Comparison of ENCODE assay signal across 33 mouse cellular contexts in genomic region chr5:134970671-134971070, GRCm38 (mm10). TPM values are rescaled to one million over a fixed set of nuclear protein-coding genes. Genes with fewer than 3 reads are reported as not detected.
DNase-seq lines count a peak whose midpoint lies in the region; ATAC-seq and TF ChIP-seq lines count a peak whose summit lies in the region.
"Had no signal": no experiment of that assay in that cellular context is flagged by ENCODE, and none has a peak within 500 bp of the region (broad histone marks: within the 10 kb centered on the region; RNA-seq: fewer than 3 reads in every experiment).

No protein-coding gene starts in this region.

- no peaks in the 10 kb centered on the region for H3K36me3 ChIP-seq in lung, postnatal 0 days (ENCODE audit: insufficient read depth, low read length)
- H3K36me3 ChIP-seq in MEL (ENCODE audit: control insufficient read depth in 1 of 2, insufficient read depth in 2 of 2, low read length in 2 of 2), result peaks cover 0 to 17% of the 10 kb centered on the region in 2 experiments; a peak in 2 of 4 replicates
- H3K36me3 ChIP-seq in limb, embryonic 10.5 days, result no peaks in the 10 kb centered on the region
- H3K36me3 ChIP-seq: hindbrain, embryonic 10.5 days; hindbrain, embryonic 15.5 days; kidney, embryonic 15.5 days; limb, embryonic 15.5 days; liver, embryonic 13.5 days; midbrain, embryonic 13.5 days; neural tube, embryonic 13.5 days had no signal

- peak; percentile 73 for TF ChIP-seq EP300 in lung, postnatal 0 days (IDR thresholded peaks at IDR 0.05)
- no peak for TF ChIP-seq EP300 in MEL (IDR thresholded peaks at IDR 0.05; ENCODE audit: low read depth in 1 of 2, low read length in 2 of 2)

- H3K27ac ChIP-seq in lung, postnatal 0 days (ENCODE audit: low read length), result no peak overlapping the region
- no peak overlapping the region for H3K27ac ChIP-seq in MEL (ENCODE audit: control insufficient read depth, low read depth, low read length)
- no peak overlapping the region for H3K27ac ChIP-seq in limb, embryonic 10.5 days
- H3K27ac ChIP-seq: hindbrain, embryonic 10.5 days; hindbrain, embryonic 15.5 days; kidney, embryonic 15.5 days; layer of hippocampus, adult 2 months; limb, embryonic 15.5 days; liver, embryonic 13.5 days; macrophage; midbrain, embryonic 13.5 days; neural tube, embryonic 13.5 days had no signal

- WGBS in lung, postnatal 0 days, result 38% methylated on average over 8 of the region's 8 CpGs
- 51% methylated on average over 8 of the region's 8 CpGs for WGBS in lung, adult 2 months
- WGBS in limb, embryonic 10.5 days, result 74% methylated on average over 8 of the region's 8 CpGs

- no peaks in the 10 kb centered on the region for H3K27me3 ChIP-seq in lung, postnatal 0 days (replicated peaks; ENCODE audit: insufficient read depth, low read length)
- H3K27me3 ChIP-seq in MEL (ENCODE audit: control insufficient read depth in 1 of 2, insufficient read depth in 2 of 2, low read length in 2 of 2), result no peaks in the 10 kb centered on the region
- 0 out of 2 replicates have a peak, but pooled peaks cover 4% of the 10 kb centered on the region for H3K27me3 ChIP-seq in limb, embryonic 10.5 days (ENCODE audit: low read depth, poor library complexity, severe bottlenecking)
- H3K27me3 ChIP-seq: limb, embryonic 15.5 days; liver, embryonic 13.5 days had no signal

- no peak overlapping the region for H3K9ac ChIP-seq in lung, postnatal 0 days (replicated peaks; ENCODE audit: low read depth)
- no peak overlapping the region for H3K9ac ChIP-seq in MEL (ENCODE audit: control insufficient read depth, low read depth, low read length, poor library complexity, severe bottlenecking)
- H3K9ac ChIP-seq: hindbrain, embryonic 15.5 days; kidney, embryonic 15.5 days; limb, embryonic 15.5 days; liver, embryonic 13.5 days; midbrain, embryonic 13.5 days; neural tube, embryonic 13.5 days had no signal

- 0 out of 2 replicates have a peak, but pooled peaks cover 2% of the 10 kb centered on the region for H3K79me2 ChIP-seq in MEL (ENCODE audit: control insufficient read depth, insufficient read depth, low read length, poor library complexity)

- DNase-seq in lung, postnatal 0 days (ENCODE audit: low spot score), result peak; percentile 67
- DNase-seq in lung, adult 2 months, result no peak
- DNase-seq in MEL (ENCODE audit: low read depth, low spot score), result peak; percentile 48
- DNase-seq in limb, embryonic 10.5 days (ENCODE audit: low spot score), result peak; percentile 45
- no peak for DNase-seq in layer of hippocampus, adult 9-11 months
- DNase-seq in gastrocnemius, postnatal 10 days, result no peak
- DNase-seq: adrenal gland, adult 8-10 months; B cell, adult 2 months; cerebellum, adult 8-10 months; cerebellum, postnatal 25 days; embryo, embryonic 11 days; heart, postnatal 14 days; kidney, adult 11 months; kidney, postnatal 36 days; layer of hippocampus, postnatal 36 days; left cerebral cortex, postnatal 4 days; liver, embryonic 13.5 days; right cerebral cortex, postnatal 4 days; thymus, postnatal 4 days had no signal

- TF ChIP-seq CTCF in lung, postnatal 0 days (IDR thresholded peaks at IDR 0.05), result no peak
- TF ChIP-seq CTCF in lung, adult 2 months (IDR thresholded peaks at IDR 0.05; ENCODE audit: insufficient read depth, low read length), result no peak
- TF ChIP-seq CTCF in MEL (IDR thresholded peaks at IDR 0.05 in 2 of 3, conservative IDR thresholded peaks at IDR 0.05 in 1 of 3; ENCODE audit: control insufficient read depth in 1 of 3, insufficient read depth in 1 of 3, low read depth in 2 of 3, low read length in 3 of 3, poor library complexity in 1 of 3, severe bottlenecking in 1 of 3), result no peak

- no peak for TF ChIP-seq RAD21 in MEL (IDR thresholded peaks at IDR 0.05; ENCODE audit: low read depth, low read length)

- H3K4me2 ChIP-seq in lung, postnatal 0 days (replicated peaks; ENCODE audit: low read depth, low read length), result no peak overlapping the region
- H3K4me2 ChIP-seq: hindbrain, embryonic 15.5 days; kidney, embryonic 15.5 days; limb, embryonic 15.5 days; liver, embryonic 13.5 days; midbrain, embryonic 13.5 days; neural tube, embryonic 13.5 days had no signal

- H3K9me3 ChIP-seq in lung, postnatal 0 days (ENCODE audit: low read length), result no peaks in the 10 kb centered on the region
- no peaks in the 10 kb centered on the region for H3K9me3 ChIP-seq in MEL (replicated peaks; ENCODE audit: insufficient read depth, low read length)
- no peaks in the 10 kb centered on the region for H3K9me3 ChIP-seq in limb, embryonic 10.5 days (replicated peaks)
- H3K9me3 ChIP-seq: hindbrain, embryonic 10.5 days; hindbrain, embryonic 15.5 days; kidney, embryonic 15.5 days; limb, embryonic 15.5 days; liver, embryonic 13.5 days; midbrain, embryonic 13.5 days; neural tube, embryonic 13.5 days had no signal

- TF ChIP-seq POLR2A in lung, adult 2 months (IDR thresholded peaks at IDR 0.05; ENCODE audit: borderline replicate concordance, extremely low read depth, low read depth, low read length), result no peak
- TF ChIP-seq POLR2A in MEL (IDR thresholded peaks at IDR 0.05; ENCODE audit: control insufficient read depth in 1 of 2, insufficient read depth in 1 of 2, low read depth in 1 of 2, low read length in 2 of 2, poor library complexity in 1 of 2), result peak in 1 of 2 experiments; percentile 41; a peak in 1 of 4 replicates

- H3K4me1 ChIP-seq in lung, postnatal 0 days (ENCODE audit: insufficient read depth, low read depth, low read length), result peaks cover 3% of the 10 kb centered on the region; the same call in 1 of the 2 replicates
- peaks cover 14% of the 10 kb centered on the region for H3K4me1 ChIP-seq in lung, adult 2 months (ENCODE audit: control insufficient read depth, insufficient read depth, low read length)
- peaks cover 4 to 27% of the 10 kb centered on the region in 2 experiments for H3K4me1 ChIP-seq in MEL (ENCODE audit: control insufficient read depth in 1 of 2, insufficient read depth in 2 of 2, low read length in 2 of 2)
- peaks cover 22% of the 10 kb centered on the region for H3K4me1 ChIP-seq in limb, embryonic 10.5 days

- no peak overlapping the region for H3K4me3 ChIP-seq in lung, postnatal 0 days (ENCODE audit: low read depth, low read length)
- no peak overlapping the region for H3K4me3 ChIP-seq in lung, adult 2 months (replicated peaks; ENCODE audit: extremely low read depth, low read depth, low read length)
- no peak overlapping the region for H3K4me3 ChIP-seq in MEL (ENCODE audit: control insufficient read depth in 1 of 2, insufficient read depth in 1 of 2, low read depth in 2 of 2, low read length in 2 of 2)
- H3K4me3 ChIP-seq in limb, embryonic 10.5 days, result no peak overlapping the region
- H3K4me3 ChIP-seq: erythroblast, embryonic 14.5 days; hindbrain, embryonic 10.5 days; hindbrain, embryonic 15.5 days; kidney, embryonic 15.5 days; layer of hippocampus, adult 2 months; limb, embryonic 15.5 days; liver, embryonic 13.5 days; midbrain, embryonic 13.5 days; neural tube, embryonic 13.5 days had no signal

- no peak for ATAC-seq in lung, postnatal 0 days
- ATAC-seq: forebrain, embryonic 16.5 days; inflammation-experienced regulatory T-cells, adult 6 months; midbrain, embryonic 13.5 days had no signal

TF ChIP-seq in MEL, 35 proteins besides CTCF, POLR2A, EP300 and RAD21 (continues in another document):
- TF ChIP-seq ETS1 (IDR thresholded peaks at IDR 0.05; ENCODE audit: low read depth, low read length) (0 out of 2 replicates have a peak, but pooled peaks have one; percentile 3), POLR2AphosphoS2 (IDR thresholded peaks at IDR 0.05; ENCODE audit: low read length) (peak; percentile 81; the same call in 1 of the 2 replicates)

RNA-seq across cellular contexts. Expression of gene Cldn3, which starts 15.3 kb away (rescaled TPM):
- 547 and 583 TPM in 2 replicates for polyA plus RNA-seq in lung, postnatal 0 days (2015; fragmentation: Nextera tagmentation; extraction: Ambion mirVana)
- polyA plus RNA-seq in lung, adult 2 months (2012; rRNA removed), result 333 and 552 TPM in 2 replicates
- total RNA-seq in MEL (2012; rRNA removed), result not detected in 2 replicates
- 1 to 10 TPM in 1 of 2 experiments, not detected in 1; 1.1 TPM for polyA plus RNA-seq in MEL (2012; ENCODE audit: insufficient read depth in 1 of 2, insufficient read length in 2 of 2, low read depth in 1 of 2, low replicate concordance in 2 of 2, missing spikeins in 1 of 2)
- 8.3 and 10.3 TPM in 2 replicates for polyA plus RNA-seq in limb, embryonic 10.5 days (2016; fragmentation: Nextera tagmentation; extraction: Ambion mirVana)
- total RNA-seq in gastrocnemius, postnatal 10 days (2021), result not detected
- total RNA-seq: gastrocnemius, adult 8-10 months; granulocyte monocyte progenitor cell, adult 5-6 weeks; megakaryocyte-erythroid progenitor cell, adult 5-6 weeks had no signal
- polyA plus RNA-seq: inflammation-experienced regulatory T-cells, adult 6 months; macrophage had no signal

RNA-seq across cellular contexts. Expression of gene Cldn4, which starts 23.9 kb away (rescaled TPM):
- polyA plus RNA-seq in lung, postnatal 0 days (2015; fragmentation: Nextera tagmentation; extraction: Ambion mirVana), result 28.2 and 29.2 TPM in 2 replicates
- 9.2 and 18.9 TPM in 2 replicates for polyA plus RNA-seq in lung, adult 2 months (2012; rRNA removed)
- total RNA-seq in MEL (2012; rRNA removed), result 0.08 TPM in 1 of 2 replicates, not detected in the other
- under 1 TPM in 1 of 2 experiments, not detected in 1; 0.04 TPM for polyA plus RNA-seq in MEL (2012; ENCODE audit: insufficient read depth in 1 of 2, insufficient read length in 2 of 2, low read depth in 1 of 2, low replicate concordance in 2 of 2, missing spikeins in 1 of 2)
- 9.8 and 10.0 TPM in 2 replicates for polyA plus RNA-seq in limb, embryonic 10.5 days (2016; fragmentation: Nextera tagmentation; extraction: Ambion mirVana)
- not detected for total RNA-seq in gastrocnemius, postnatal 10 days (2021)
- total RNA-seq: adrenal gland, adult 8-10 months; gastrocnemius, adult 8-10 months; granulocyte monocyte progenitor cell, adult 5-6 weeks; layer of hippocampus, adult 2 months; layer of hippocampus, postnatal 36 days; megakaryocyte-erythroid progenitor cell, adult 5-6 weeks had no signal
- polyA plus RNA-seq: erythroblast, embryonic 14.5 days; forebrain, embryonic 16.5 days; inflammation-experienced regulatory T-cells, adult 6 months; macrophage; midbrain, embryonic 13.5 days had no signal

RNA-seq across cellular contexts. Expression of gene Abhd11, which starts 38.3 kb away (rescaled TPM):
- 72.9 and 80.9 TPM in 2 replicates for polyA plus RNA-seq in lung, postnatal 0 days (2015; fragmentation: Nextera tagmentation; extraction: Ambion mirVana)
- polyA plus RNA-seq in lung, adult 2 months (2012; rRNA removed), result 66.9 and 78.4 TPM in 2 replicates
- total RNA-seq in MEL (2012; rRNA removed), result 43.0 and 55.9 TPM in 2 replicates
- polyA plus RNA-seq in MEL (2012; ENCODE audit: insufficient read depth in 1 of 2, insufficient read length in 2 of 2, low read depth in 1 of 2, low replicate concordance in 2 of 2, missing spikeins in 1 of 2), result 10 to 100 TPM in 1 of 2 experiments, not detected in 1; 51.7 TPM
- 23.5 and 30.1 TPM in 2 replicates for polyA plus RNA-seq in limb, embryonic 10.5 days (2016; fragmentation: Nextera tagmentation; extraction: Ambion mirVana)
- 10 to 100 TPM; 51.2 to 60.6 TPM for total RNA-seq in gastrocnemius, postnatal 10 days (2021)

RNA-seq across cellular contexts. Expression of gene Mettl27, which starts 38.5 kb away (rescaled TPM):
- polyA plus RNA-seq in lung, postnatal 0 days (2015; fragmentation: Nextera tagmentation; extraction: Ambion mirVana), result 33.7 and 35.5 TPM in 2 replicates
- polyA plus RNA-seq in lung, adult 2 months (2012; rRNA removed), result 16.3 and 23.2 TPM in 2 replicates
- 0.75 and 0.96 TPM in 2 replicates for total RNA-seq in MEL (2012; rRNA removed)
- polyA plus RNA-seq in MEL (2012; ENCODE audit: insufficient read depth in 1 of 2, insufficient read length in 2 of 2, low read depth in 1 of 2, low replicate concordance in 2 of 2, missing spikeins in 1 of 2), result 1 to 10 TPM in 1 of 2 experiments, not detected in 1; 3.1 TPM
- polyA plus RNA-seq in limb, embryonic 10.5 days (2016; fragmentation: Nextera tagmentation; extraction: Ambion mirVana), result 11.0 and 16.5 TPM in 2 replicates
- 1 to 10 TPM; 7.4 to 8.6 TPM for total RNA-seq in gastrocnemius, postnatal 10 days (2021)

RNA-seq across cellular contexts. Expression of gene Stx1a, which starts 52.6 kb away (rescaled TPM):
- polyA plus RNA-seq in lung, postnatal 0 days (2015; fragmentation: Nextera tagmentation; extraction: Ambion mirVana), result 5.5 and 5.8 TPM in 2 replicates
- 10.6 and 11.7 TPM in 2 replicates for polyA plus RNA-seq in lung, adult 2 months (2012; rRNA removed)
- 3.2 and 3.3 TPM in 2 replicates for total RNA-seq in MEL (2012; rRNA removed)
- 1 to 10 TPM in 1 of 2 experiments, not detected in 1; 6.0 TPM for polyA plus RNA-seq in MEL (2012; ENCODE audit: insufficient read depth in 1 of 2, insufficient read length in 2 of 2, low read depth in 1 of 2, low replicate concordance in 2 of 2, missing spikeins in 1 of 2)
- 7.5 and 8.1 TPM in 2 replicates for polyA plus RNA-seq in limb, embryonic 10.5 days (2016; fragmentation: Nextera tagmentation; extraction: Ambion mirVana)
- 1 to 10 TPM; 2.0 to 5.1 TPM for total RNA-seq in gastrocnemius, postnatal 10 days (2021)

Comparison
In these comparisons a context has a peak if more than half of its experiments do, and no peak if none do; other contexts are left out.
1. DNase-seq: peak in lung, postnatal 0 days (single experiment), MEL (single experiment) and limb, embryonic 10.5 days (single experiment); none in lung, adult 2 months (single experiment), layer of hippocampus, adult 9-11 months (single experiment) and gastrocnemius, postnatal 10 days (single experiment).
2. RNA of gene Cldn3, which starts 15.3 kb away (polyA plus RNA-seq): 547 to 583 TPM in lung, postnatal 0 days and 333 to 552 TPM in lung, adult 2 months; 8.3 to 10.3 TPM in limb, embryonic 10.5 days and 1.1 TPM in MEL; every median in the first group is over 10 times any median in the second.